Mouse (Mus musculus) gastrocnemius, postnatal 10 days (tissue): ENCODE data around the gene Mitf. TPM values are rescaled to one million over a fixed set of nuclear protein-coding genes. Genes with fewer than 3 reads are reported as not detected.

Experiments
- DNase-seq: peaks from one replicate; pipeline ENCODE4 v3.0.0; 2021; ENCODE audit warnings: mixed read lengths
- total RNA-seq, 2 experiments: library from RNA; stranded (reverse); gene quantifications; 2 replicates each; pipeline ENCODE4 v1.2.3; 2021

The Mitf gene
- total RNA-seq, 2 experiments from 2014 or later: 5.4 to 5.8 TPM

GRCm38 (mm10) chr6:97821811-97822210, 15.0 kb downstream of the Mitf start:
- DNase-seq: no peak

- DNase-seq: no peak
Measured at GRCm38 (mm10) chr6:97826642-97827275, 19.9 kb downstream of the Mitf start.

DNA sequence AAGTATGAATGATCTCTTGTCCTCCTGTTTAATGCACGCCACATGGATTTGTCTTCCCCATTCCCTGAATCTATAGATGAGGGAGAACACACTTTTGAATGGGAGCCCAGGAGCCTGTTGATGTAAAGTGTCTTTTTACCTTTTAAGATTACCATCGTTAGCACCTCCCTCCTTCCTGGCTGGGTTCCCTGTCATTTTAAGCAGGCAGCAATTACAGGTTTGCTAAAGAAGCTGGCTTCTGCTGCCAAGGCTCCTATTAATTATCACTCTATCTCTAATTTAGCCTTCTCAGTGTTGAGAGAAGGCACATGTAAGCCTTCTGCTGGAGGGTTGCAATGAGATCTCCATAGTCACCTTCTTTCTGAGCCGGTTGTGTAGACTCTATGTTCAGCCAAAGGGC, 21.2 kb downstream of the Mitf start:
- DNase-seq: no peak

GRCm38 (mm10) chr6:97828822-97829719, 22.2 kb downstream of the Mitf start:
- no peak for DNase-seq

DNA sequence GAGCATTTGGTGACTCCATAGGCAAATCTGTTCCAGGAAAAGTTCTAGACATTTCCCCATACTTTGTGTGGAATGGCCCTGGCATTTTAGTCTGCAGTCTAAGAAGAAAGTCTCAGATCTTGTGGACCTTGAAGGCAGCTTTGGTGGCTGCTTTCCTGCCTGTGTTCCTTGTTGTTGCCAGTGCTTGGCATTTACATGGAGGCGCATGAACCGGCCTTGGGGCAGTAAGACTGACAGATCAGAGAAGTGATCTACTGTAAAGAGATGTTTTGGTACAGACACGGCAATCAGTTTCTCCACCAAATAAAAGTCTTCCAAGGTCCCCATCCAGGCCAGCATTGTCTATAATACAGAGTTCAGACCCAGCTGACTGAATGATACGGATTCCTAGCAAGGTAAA, 25.6 kb downstream of the Mitf start:
- DNase-seq: no peak

- DNase-seq: no peak
Measured at GRCm38 (mm10) chr6:97836176-97836575, 29.3 kb downstream of the Mitf start.

DNA sequence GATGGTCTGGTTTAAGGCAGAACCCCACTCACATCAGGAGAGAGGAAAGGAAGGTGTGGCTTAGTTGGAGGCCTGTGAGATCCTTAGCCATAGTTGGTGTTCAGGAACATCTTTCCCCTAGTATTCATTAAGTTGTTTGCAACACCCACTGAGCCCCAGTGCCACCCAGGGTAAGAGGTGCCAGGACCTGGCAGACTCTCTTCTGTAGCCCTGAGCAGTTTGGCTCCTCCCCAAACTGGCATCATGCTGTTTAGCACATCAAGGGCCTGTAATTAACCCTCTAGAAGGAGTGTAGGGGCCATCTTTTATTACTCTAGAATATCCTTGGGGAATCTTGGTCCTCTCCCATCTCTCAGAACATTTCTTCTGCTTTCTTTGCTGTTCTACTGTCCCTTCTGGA, 30.9 kb downstream of the Mitf start:
- no peak for DNase-seq

DNA sequence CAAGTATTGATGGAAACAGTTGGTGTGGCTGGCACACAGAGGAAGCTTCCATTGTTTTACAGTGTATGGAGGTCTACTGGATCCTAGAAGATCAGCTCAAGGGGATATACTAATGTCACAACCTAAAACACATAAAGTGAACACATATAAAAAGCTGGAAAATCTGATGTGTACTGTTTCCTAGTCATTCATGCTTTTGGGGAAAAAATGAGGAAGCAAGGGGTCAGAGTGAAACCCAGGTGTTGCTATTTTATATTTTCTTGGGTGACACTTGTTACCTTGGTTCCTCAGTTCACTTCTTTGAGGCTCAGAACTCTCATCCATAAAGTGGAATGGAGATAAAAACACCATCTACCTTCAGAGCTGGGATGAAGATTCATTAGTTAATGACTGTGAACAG, 32.7 kb downstream of the Mitf start:
- DNase-seq: no peak

DNA sequence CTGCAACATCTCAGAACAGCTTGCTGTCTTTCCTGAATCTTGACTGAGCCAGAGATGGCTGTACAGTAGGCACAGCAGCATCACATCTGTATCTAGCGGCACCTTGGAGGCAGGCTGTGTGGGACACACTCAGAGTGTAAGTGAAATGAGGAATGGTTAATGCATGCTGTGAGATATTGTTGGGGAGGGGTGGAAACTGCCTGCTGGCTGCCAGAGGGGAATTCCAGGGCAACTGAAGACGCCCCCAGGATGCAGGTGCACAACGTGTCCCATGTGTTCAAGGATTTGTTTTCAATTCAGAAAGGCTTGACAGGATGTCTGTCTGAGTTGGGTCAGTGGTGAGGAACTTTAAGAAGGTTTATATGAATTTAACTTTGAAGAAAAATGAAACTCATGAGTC, 37.3 kb downstream of the Mitf start:
- DNase-seq: no peak

DNA sequence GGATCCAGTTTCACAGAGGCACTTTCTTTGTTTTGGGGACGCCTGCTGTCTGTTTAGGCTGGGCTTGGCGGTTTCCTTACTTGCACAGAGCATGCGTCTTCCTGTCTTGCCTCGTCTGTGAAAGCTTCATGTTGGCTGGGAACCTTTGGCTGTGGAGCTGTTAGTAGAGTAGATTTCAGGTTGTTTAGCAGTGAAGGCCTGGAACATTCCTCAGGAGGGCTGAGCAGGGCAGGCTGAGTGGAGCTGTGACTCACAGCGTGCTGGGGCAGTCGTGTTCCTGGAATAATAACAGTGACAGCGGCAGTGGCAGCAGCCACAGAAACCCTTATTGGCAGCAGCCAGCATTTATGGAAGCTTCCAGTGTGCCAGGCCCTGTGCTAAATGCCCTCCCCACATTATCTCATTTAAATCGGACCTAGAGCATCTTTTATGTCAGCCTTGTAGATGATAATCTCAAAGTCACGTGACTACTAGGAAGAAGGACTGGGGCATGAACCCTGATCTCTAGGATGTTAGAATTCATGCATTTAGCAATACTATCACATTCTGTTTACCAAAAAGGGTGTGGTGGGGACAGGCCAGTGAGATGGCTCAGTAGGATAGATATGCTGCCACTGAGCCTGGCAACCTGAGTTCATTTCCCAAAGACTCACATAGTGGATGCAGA, 41.5 kb downstream of the Mitf start:
- DNase-seq: no peak

GRCm38 (mm10) chr6:97854236-97854635, 47.4 kb downstream of the Mitf start:
- DNase-seq: no peak

GRCm38 (mm10) chr6:97855420-97856170, 48.7 kb downstream of the Mitf start:
- DNase-seq: no peak

- no peak for DNase-seq
Measured at GRCm38 (mm10) chr6:97856502-97856901, 49.6 kb downstream of the Mitf start.

DNA sequence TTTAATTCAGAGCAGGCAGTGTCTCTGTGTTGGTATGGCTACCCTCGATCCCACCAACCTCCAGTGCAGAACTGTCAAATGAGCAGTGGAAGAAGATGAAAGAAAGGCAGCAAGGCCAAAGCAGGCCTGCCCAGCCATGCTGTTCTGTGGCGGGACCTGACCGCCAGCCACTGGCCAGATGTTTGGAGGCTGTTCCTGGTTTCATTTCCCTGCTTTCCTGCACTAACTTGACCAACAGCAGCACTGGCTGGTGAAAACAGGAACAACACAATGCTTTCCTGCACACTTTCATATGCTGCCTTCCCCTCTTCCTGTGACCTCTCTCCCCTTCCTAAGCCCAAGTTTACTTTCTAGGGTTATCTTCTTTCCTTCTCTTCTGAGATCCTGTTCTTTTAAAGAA, 50.8 kb downstream of the Mitf start:
- peak; percentile 31 for DNase-seq

- DNase-seq: no peak
Measured at GRCm38 (mm10) chr6:97866575-97866974, 59.7 kb downstream of the Mitf start.

DNA sequence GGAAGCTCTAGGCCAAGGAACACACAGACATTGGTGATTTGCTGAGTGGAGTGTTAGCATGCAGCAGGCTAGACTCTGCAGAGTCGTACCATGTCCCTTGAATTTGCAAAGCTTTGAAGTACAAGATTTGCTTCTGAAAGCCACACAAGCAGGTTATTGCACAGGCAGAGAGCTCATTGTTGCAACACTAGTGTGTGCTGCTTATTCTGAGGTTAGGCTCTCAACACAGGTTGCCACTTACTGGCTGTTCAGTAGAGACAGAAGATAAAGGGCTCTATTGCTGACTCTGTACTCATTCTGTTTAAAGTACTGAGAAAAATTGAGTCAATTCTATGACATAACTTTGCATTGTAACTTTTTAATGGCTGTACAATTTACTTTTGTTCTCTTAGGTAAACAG, 61.2 kb downstream of the Mitf start:
- no peak for DNase-seq

GRCm38 (mm10) chr6:97869953-97870352, 63.1 kb downstream of the Mitf start:
- DNase-seq: no peak

DNA sequence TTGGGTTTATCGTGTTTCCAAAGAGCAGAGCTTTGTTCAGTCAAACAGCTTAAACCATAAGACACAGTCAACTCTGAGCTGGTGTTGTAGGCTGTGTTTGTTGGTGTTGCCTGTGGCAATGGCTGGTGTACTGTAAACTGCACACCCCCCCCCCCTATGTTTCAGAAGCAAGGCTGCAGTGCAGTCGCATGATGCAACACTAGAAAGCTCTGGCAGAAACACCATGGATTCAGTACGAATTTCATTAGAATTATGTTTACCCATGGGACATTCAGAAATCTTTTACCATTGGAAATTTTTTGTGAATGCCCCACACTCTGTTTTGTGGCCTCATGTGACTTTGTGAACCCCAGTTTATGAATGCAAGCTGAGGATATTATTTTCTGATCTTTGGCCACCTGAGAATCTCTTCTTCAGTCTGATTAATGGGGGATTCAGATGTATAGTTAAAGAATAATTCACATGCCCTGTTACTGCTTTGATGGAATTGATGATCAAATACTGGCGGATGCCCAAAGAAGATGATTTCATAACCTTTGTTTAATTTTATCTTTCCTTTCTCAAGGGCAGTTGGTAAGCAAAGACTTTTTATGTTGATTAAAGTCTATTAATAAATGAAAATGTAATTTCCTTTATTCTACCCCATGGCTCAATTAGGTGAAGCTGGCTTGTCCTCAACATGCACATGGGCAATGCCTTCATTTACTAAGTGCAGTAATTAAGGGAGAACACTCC, 64.6 kb downstream of the Mitf start:
- no peak for DNase-seq

DNA sequence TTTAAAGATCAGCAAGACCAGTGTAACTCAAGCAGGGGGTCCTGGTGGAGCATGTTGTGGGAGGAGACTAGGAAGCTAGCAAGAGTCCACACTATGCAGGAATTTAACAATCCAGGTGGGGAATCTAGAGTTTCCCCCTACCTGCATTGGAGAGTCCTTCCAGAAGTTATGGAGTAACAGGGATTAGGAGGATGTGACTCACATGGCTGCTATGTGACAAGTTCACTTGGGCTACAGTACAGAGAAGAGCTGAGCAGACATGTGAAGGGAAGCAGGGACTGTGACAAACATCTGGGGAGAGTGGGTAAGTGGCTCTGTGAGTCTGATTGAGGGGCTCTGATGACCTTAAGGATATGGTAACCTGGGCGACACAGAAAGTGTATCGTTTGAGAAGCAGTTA, 66.2 kb downstream of the Mitf start:
- DNase-seq: no peak

DNA sequence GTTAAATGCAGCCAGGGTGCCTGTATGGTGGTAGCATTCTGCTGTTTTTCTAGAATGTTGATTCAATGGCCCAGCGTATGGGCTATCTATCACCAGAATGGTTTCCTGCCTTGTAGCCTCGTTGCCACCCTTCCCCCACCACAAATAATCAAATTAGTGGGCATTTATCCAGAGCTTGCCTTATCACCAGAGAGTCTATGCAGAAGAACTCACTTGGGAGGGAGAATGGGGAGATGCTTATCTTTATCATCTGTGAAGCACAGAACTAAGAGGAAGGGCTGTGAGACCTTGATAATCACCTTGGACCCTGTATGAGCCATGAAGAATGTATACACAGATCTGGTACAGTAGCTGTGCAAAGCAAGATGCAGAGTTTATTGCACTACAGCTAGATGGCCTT, 70.1 kb downstream of the Mitf start:
- DNase-seq: no peak

- no peak for DNase-seq
Measured at GRCm38 (mm10) chr6:97877492-97877891, 70.6 kb downstream of the Mitf start.

DNA sequence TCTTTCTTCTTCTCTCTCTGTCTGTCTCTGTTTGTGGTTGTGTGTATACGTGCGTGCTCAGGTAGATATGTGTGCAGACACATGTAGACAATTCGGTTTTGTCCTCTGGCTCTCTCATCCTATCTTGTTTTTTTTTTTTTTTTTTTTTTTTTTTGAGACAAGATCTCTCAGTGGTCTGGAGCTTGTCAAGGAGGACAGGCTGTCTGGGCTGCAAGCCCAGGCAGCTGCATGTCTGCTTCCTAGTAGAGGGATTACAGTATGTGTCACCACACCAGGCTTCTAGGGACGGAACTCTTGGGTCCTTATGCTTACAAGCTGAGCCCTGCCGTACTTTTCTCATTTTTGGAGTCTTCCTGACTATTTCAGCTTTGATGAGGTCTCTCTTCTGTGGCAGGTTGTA, 73.5 kb downstream of the Mitf start:
- DNase-seq: no peak
